Mouse (Mus musculus) v-Abl transformed pro-B cells (cell line): Measurements from ENCODE around the gene Thap8.

ENCODE experiments used
- in situ Hi-C, 2 experiments: fragments of 400-800 bp; cut with MboI; formaldehyde crosslinking; loops; one replicate each; pipeline ENCODE4 v1.15.1; 2025; ENCODE audit not compliant: unreplicated experiment in 2 of 2

Thap8 gene

GRCm38 (mm10) chr7:30282740-30283139 is 2.8 kb downstream of the Thap8 start:
- in situ Hi-C loops = no loop called here

- in situ Hi-C loops = no loop called here
Measured at GRCm38 (mm10) chr7:30286701-30287410, 7.0 kb downstream of the Thap8 start.

GRCm38 (mm10) chr7:30288046-30288445 is 8.2 kb downstream of the Thap8 start:
- in situ Hi-C loops = no loop called here

- in situ Hi-C loops = no loop called here
Measured at GRCm38 (mm10) chr7:30289071-30289713, 9.3 kb downstream of the Thap8 start.

GRCm38 (mm10) chr7:30289714-30290399 is 10.0 kb downstream of the Thap8 start:
- in situ Hi-C loops = no loop called here

GRCm38 (mm10) chr7:30291215-30292131 is 11.6 kb downstream of the Thap8 start, which contains the start of gene Clip3:
Gene Clip3 (plus strand): TSS chr7:30291728.
- in situ Hi-C loops = no loop called here

GRCm38 (mm10) chr7:30293795-30294194 is 13.9 kb downstream of the Thap8 start:
- in situ Hi-C loops = no loop called here

GRCm38 (mm10) chr7:30294296-30294695 is 14.4 kb downstream of the Thap8 start:
- in situ Hi-C loops = no loop called here

GRCm38 (mm10) chr7:30295103-30295502 is 15.2 kb downstream of the Thap8 start:
- in situ Hi-C loops = no loop called here

- in situ Hi-C loops = no loop called here
Measured at GRCm38 (mm10) chr7:30296816-30297215, 16.9 kb downstream of the Thap8 start.

- in situ Hi-C loops = no loop called here
Measured at GRCm38 (mm10) chr7:30297266-30297665, 17.4 kb downstream of the Thap8 start.

GRCm38 (mm10) chr7:30300914-30301313 is 21.0 kb downstream of the Thap8 start:
- in situ Hi-C loops = loop anchor here in 1 of 2 experiments (5.0 kb wide), 1 partner anchor 51 kb away; no protein-coding TSS in a partner anchor

- in situ Hi-C loops = no loop called here
Measured at GRCm38 (mm10) chr7:30306083-30306779, 26.3 kb downstream of the Thap8 start.

- in situ Hi-C loops = no loop called here
Measured at GRCm38 (mm10) chr7:30308076-30309005, 28.4 kb downstream of the Thap8 start, which contains the start of gene Alkbh6. Gene Alkbh6 (plus strand): TSS chr7:30308717.

GRCm38 (mm10) chr7:30309395-30310129 is 29.7 kb downstream of the Thap8 start:
- in situ Hi-C loops = no loop called here

GRCm38 (mm10) chr7:30310136-30310535 is 30.2 kb downstream of the Thap8 start:
- in situ Hi-C loops = no loop called here

GRCm38 (mm10) chr7:30313666-30314320 is 33.9 kb downstream of the Thap8 start:
- in situ Hi-C loops = no loop called here
